Mouse (Mus musculus): ENCODE results near the gene Gpx3. TPM values are rescaled to one million over a fixed set of nuclear protein-coding genes. Genes with fewer than 3 reads are reported as not detected.
A peak's percentile ranks its signal among the peaks of the same experiment; 100 is the strongest.

Gene Gpx3
- polyA plus RNA-seq, 1 experiment from 2014 or later = 89.6 TPM

DNA sequence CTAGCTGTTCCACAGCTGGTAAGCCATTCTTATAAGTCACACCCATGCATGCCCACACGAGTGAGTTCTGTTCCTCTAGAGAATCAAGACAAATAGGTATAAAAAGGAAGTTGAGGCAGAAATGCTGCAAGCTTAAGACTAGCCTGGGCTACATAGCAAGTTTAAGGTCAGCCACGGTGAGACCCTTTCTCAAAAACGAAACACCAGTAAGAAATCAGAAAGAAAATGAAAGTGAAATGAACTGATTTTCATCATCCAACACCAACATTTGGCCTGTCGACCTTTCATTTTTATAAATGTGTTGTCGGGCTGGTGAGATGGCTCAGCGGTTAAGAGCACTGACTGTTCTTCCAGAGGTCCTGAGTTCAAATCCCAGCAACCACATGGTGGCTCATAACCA lies 23.4 kb upstream of the Gpx3 start:
- no peak overlapping the region for H3K9ac ChIP-seq (ENCODE audit: low read depth, low read length)
- 69% methylated on average over 6 of the region's 6 CpGs for WGBS
- ATAC-seq (replicated peaks; ENCODE audit: low FRiP score) (no peak), DNase-seq (ENCODE audit: low spot score) (no peak)
- H3K36me3 ChIP-seq (ENCODE audit: control insufficient read depth, insufficient read depth, low read length) = no peaks in the 10 kb centered on the region
- H3K27ac ChIP-seq (ENCODE audit: low read depth, low read length) = no peak overlapping the region
- peaks cover 14% of the 10 kb centered on the region for H3K4me1 ChIP-seq (replicated peaks; ENCODE audit: control insufficient read depth, insufficient read depth, low read length)
- no peak overlapping the region for H3K4me3 ChIP-seq (ENCODE audit: low read depth, low read length)
- no peak overlapping the region for H3K4me2 ChIP-seq
- H3K27me3 ChIP-seq (replicated peaks; ENCODE audit: control insufficient read depth, insufficient read depth, low read length) = no peaks in the 10 kb centered on the region
- H3K9me3 ChIP-seq (ENCODE audit: control insufficient read depth, low read length) = no peaks in the 10 kb centered on the region

DNA sequence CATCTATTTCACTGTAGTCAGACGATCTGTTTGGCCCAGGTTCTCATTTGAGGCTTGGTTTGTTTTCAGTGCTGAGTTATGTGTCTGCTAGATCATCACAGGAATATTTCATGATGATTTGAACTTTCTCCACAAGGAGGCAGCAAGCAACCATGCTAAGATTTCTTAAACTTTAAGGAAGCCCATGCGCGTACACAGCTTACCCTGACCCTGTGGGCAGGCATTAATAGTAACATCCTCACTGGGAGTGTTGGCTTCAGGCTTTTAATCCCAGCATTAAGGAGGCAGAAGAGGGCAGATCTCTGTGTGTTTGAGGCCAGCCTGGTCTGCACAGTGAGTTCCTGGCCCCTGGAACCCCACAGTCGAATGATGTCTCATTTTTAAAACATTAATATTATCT lies 22.8 kb upstream of the Gpx3 start:
- WGBS = 30% methylated on average over 4 of the region's 4 CpGs
- no peak overlapping the region for H3K9ac ChIP-seq (ENCODE audit: low read depth, low read length)
- DNase-seq (ENCODE audit: low spot score) (no peak), ATAC-seq (replicated peaks; ENCODE audit: low FRiP score) (peak; percentile 53; the same call in 1 of the 2 replicates)
- H3K9me3 ChIP-seq (ENCODE audit: control insufficient read depth, low read length) = no peaks in the 10 kb centered on the region
- peaks cover 14% of the 10 kb centered on the region for H3K4me1 ChIP-seq (replicated peaks; ENCODE audit: control insufficient read depth, insufficient read depth, low read length)
- H3K4me2 ChIP-seq = no peak overlapping the region
- no peak overlapping the region for H3K4me3 ChIP-seq (ENCODE audit: low read depth, low read length)
- H3K36me3 ChIP-seq (ENCODE audit: control insufficient read depth, insufficient read depth, low read length) = no peaks in the 10 kb centered on the region
- H3K27me3 ChIP-seq (replicated peaks; ENCODE audit: control insufficient read depth, insufficient read depth, low read length) = no peaks in the 10 kb centered on the region
- H3K27ac ChIP-seq (ENCODE audit: low read depth, low read length) = no peak overlapping the region

DNA sequence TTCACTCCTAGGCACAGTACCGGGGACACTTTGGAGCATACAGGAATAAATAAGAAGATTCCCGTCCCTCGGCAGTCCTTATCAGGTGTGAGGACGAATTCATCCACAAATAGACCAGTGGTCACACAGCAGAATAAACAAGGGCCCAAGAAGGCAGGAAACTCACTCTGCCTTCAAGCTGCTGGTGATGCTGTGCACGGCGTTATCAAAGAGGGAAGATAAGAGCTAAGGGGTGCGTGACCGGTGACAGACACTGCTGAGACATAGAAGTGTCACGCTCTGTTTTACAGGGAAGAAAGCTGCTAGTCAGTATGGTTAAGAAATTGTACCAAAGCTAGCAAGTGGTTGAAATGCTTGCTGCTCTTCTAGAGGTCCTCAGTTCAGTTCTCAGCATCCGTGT lies 22.3 kb upstream of the Gpx3 start:
- WGBS = 25% methylated on average over 10 of the region's 10 CpGs
- peaks cover 16% of the 10 kb centered on the region for H3K4me1 ChIP-seq (replicated peaks; ENCODE audit: control insufficient read depth, insufficient read depth, low read length)
- no peak overlapping the region for H3K4me3 ChIP-seq (ENCODE audit: low read depth, low read length)
- no peak overlapping the region for H3K27ac ChIP-seq (ENCODE audit: low read depth, low read length)
- no peaks in the 10 kb centered on the region for H3K9me3 ChIP-seq (ENCODE audit: control insufficient read depth, low read length)
- ATAC-seq (replicated peaks; ENCODE audit: low FRiP score) (no peak), DNase-seq (ENCODE audit: low spot score) (no peak)
- no peak overlapping the region for H3K9ac ChIP-seq (ENCODE audit: low read depth, low read length)
- H3K27me3 ChIP-seq (replicated peaks; ENCODE audit: control insufficient read depth, insufficient read depth, low read length) = no peaks in the 10 kb centered on the region
- H3K36me3 ChIP-seq (ENCODE audit: control insufficient read depth, insufficient read depth, low read length) = no peaks in the 10 kb centered on the region
- H3K4me2 ChIP-seq = no peak overlapping the region

DNA sequence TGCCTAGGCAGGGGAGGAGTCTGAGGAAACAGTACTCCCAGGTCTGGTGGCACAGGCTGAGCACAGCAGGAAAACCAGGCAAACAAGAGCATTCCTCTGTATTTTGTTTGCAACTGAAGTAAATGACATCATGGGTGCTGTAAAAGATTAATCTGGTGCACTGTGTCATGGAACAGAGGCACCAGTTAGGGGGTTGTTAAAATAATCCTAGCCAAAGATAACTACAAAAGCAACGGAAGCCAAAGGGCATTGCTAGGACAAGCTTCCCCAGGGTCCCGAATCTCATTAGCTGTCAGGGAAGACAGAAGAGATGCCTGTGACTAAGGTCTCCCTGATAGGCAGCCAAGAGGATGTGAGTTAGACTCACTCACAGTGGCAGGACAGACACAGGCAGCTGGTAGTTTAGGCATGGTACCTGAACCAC lies 21.2 kb upstream of the Gpx3 start:
- Histone ChIP-seq H3K9me3 (ENCODE audit: control insufficient read depth, low read length) (no peaks in the 10 kb centered on the region), H3K27me3 (replicated peaks; ENCODE audit: control insufficient read depth, insufficient read depth, low read length) (no peaks in the 10 kb centered on the region), H3K27ac (ENCODE audit: low read depth, low read length) (no peak overlapping the region), H3K4me3 (ENCODE audit: low read depth, low read length) (no peak overlapping the region), H3K36me3 (ENCODE audit: control insufficient read depth, insufficient read depth, low read length) (no peaks in the 10 kb centered on the region), H3K4me2 (no peak overlapping the region), H3K4me1 (replicated peaks; ENCODE audit: control insufficient read depth, insufficient read depth, low read length) (peaks cover 19% of the 10 kb centered on the region), H3K9ac (ENCODE audit: low read depth, low read length) (no peak overlapping the region)
- ATAC-seq (replicated peaks; ENCODE audit: low FRiP score) = no peak
- WGBS = 33% methylated on average over 2 of the region's 2 CpGs
- no peak for DNase-seq (ENCODE audit: low spot score)

DNA sequence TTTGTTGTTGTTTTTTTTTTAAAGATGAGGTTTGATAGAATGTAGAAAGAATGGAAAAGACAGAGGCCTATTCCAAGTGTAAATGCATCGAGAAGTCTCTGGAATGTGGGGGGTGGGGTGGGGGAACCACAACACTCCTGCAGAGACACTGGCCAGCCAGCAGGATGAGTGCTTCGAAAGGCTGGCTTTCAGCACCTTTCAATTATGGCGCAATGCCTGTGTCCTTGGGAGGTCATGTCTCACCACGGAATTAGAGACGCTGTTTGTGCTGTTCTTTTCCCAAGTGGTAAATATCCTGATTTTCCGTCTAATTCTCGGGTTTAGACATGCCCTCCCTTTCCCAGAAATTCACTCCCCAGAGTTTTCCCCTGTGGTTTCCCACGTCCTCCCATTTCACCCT lies 19.6 kb upstream of the Gpx3 start:
- H3K27me3 ChIP-seq (replicated peaks; ENCODE audit: control insufficient read depth, insufficient read depth, low read length) = no peaks in the 10 kb centered on the region
- H3K9me3 ChIP-seq (ENCODE audit: control insufficient read depth, low read length) = no peaks in the 10 kb centered on the region
- H3K27ac ChIP-seq (ENCODE audit: low read depth, low read length) = no peak overlapping the region; the same call in 1 of the 2 replicates
- ATAC-seq (replicated peaks; ENCODE audit: low FRiP score) (no peak), DNase-seq (ENCODE audit: low spot score) (no peak)
- peaks cover 19% of the 10 kb centered on the region for H3K4me1 ChIP-seq (replicated peaks; ENCODE audit: control insufficient read depth, insufficient read depth, low read length)
- no peaks in the 10 kb centered on the region for H3K36me3 ChIP-seq (ENCODE audit: control insufficient read depth, insufficient read depth, low read length)
- no peak overlapping the region for H3K4me2 ChIP-seq
- 57% methylated on average over 8 of the region's 8 CpGs for WGBS
- no peak overlapping the region for H3K9ac ChIP-seq (ENCODE audit: low read depth, low read length)
- no peak overlapping the region for H3K4me3 ChIP-seq (ENCODE audit: low read depth, low read length)

DNA sequence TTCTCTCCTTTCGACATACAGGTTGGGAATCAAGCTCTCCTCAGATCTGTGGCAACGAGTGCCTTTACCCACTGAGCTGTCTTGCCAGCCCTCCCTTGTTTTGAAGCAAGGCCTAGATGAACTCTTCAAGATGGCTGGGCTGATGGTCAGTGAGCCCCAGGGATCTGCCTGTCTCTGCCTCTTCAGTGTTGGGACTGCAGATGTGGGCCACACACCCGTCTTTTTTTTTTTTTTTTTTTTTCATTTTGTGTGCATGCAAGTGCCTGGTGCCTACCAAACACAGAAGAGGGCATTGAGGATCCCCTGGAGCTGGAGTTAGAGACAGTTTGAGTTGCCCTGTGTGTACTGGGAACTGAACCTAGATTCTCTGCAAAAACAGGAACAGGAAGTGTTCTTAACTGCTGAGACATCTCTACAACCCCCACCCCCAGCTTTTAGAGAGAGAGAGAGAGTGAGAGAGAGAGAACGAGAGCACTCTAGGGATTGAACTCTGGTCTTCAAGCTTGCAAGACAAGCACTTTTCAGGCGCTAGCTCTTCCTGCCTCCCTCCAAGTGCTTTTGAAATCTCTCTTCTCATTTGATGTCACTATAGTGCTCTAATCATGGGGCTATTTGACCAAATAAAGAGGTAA lies 17.9 kb upstream of the Gpx3 start:
- Histone ChIP-seq H3K4me1 (replicated peaks; ENCODE audit: control insufficient read depth, insufficient read depth, low read length) (peaks cover 19% of the 10 kb centered on the region), H3K9me3 (ENCODE audit: control insufficient read depth, low read length) (no peaks in the 10 kb centered on the region), H3K27ac (ENCODE audit: low read depth, low read length) (peak overlapping the region; percentile 54; the same call in 1 of the 2 replicates)

DNA sequence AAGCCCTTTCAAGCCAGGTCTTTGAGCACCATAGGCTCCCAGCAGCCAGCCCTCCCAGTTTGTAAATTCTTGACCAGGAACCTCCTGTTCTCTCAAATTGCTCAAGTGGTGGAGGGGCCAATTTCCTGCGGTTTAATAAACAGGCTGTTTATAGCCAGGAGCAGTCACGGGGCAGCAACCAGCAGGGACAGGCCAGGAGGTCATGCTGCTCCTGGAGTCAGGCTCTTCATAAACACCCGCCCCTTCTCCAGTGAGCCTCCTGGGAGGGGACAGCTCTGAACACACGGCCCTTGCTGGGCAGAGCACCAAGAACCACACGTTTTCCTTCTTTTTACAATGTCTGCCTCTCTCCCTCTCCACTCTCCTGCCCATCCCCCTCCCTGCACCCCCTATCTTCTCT lies 17.3 kb upstream of the Gpx3 start:
- WGBS = 22% methylated on average over 5 of the region's 5 CpGs
- Histone ChIP-seq H3K36me3 (ENCODE audit: control insufficient read depth, insufficient read depth, low read length) (no peaks in the 10 kb centered on the region), H3K27me3 (replicated peaks; ENCODE audit: control insufficient read depth, insufficient read depth, low read length) (no peaks in the 10 kb centered on the region), H3K9me3 (ENCODE audit: control insufficient read depth, low read length) (no peaks in the 10 kb centered on the region), H3K4me2 (no peak overlapping the region), H3K4me1 (replicated peaks; ENCODE audit: control insufficient read depth, insufficient read depth, low read length) (peaks cover 14% of the 10 kb centered on the region), H3K4me3 (ENCODE audit: low read depth, low read length) (no peak overlapping the region), H3K27ac (ENCODE audit: low read depth, low read length) (peak overlapping the region; percentile 54; the same call in 1 of the 2 replicates), H3K9ac (ENCODE audit: low read depth, low read length) (no peak overlapping the region)
- 0 out of 2 replicates have a peak, but pooled peaks have one; percentile 26 for ATAC-seq (replicated peaks; ENCODE audit: low FRiP score)
- DNase-seq (ENCODE audit: low spot score) = no peak

More for the DNA sequence above, 17.9 kb upstream of the Gpx3 start:
- Histone ChIP-seq H3K9ac (ENCODE audit: low read depth, low read length) (no peak overlapping the region), H3K27me3 (replicated peaks; ENCODE audit: control insufficient read depth, insufficient read depth, low read length) (no peaks in the 10 kb centered on the region), H3K36me3 (ENCODE audit: control insufficient read depth, insufficient read depth, low read length) (no peaks in the 10 kb centered on the region), H3K4me3 (ENCODE audit: low read depth, low read length) (no peak overlapping the region), H3K4me2 (no peak overlapping the region)
- ATAC-seq (replicated peaks; ENCODE audit: low FRiP score) (no peak), DNase-seq (ENCODE audit: low spot score) (no peak)
- WGBS = 60% methylated on average over 5 of the region's 5 CpGs

DNA sequence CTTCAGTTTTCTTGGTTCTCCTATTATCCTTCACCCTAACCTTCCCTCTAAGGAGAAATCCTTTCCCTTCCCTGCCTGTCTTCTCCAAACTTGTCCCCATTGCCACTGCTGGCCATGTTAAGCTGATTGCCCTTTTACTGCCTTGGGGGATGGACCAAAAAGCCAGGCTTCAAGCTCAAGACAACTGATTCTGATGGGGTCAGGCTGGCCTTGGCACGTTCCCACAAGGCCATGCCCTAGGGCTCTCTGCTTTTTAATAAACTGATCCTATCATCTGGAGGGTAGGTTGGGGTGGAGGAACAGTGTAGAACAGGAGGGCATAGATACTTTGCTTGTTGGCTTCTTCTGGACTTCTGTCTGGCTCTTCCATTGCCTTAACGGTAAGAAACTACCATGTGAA lies 16.8 kb upstream of the Gpx3 start:
- Histone ChIP-seq H3K27me3 (replicated peaks; ENCODE audit: control insufficient read depth, insufficient read depth, low read length) (no peaks in the 10 kb centered on the region), H3K9me3 (ENCODE audit: control insufficient read depth, low read length) (no peaks in the 10 kb centered on the region), H3K4me1 (replicated peaks; ENCODE audit: control insufficient read depth, insufficient read depth, low read length) (peaks cover 12% of the 10 kb centered on the region), H3K36me3 (ENCODE audit: control insufficient read depth, insufficient read depth, low read length) (no peaks in the 10 kb centered on the region), H3K27ac (ENCODE audit: low read depth, low read length) (0 out of 2 replicates have a peak overlapping the region, but pooled peaks have one; percentile 22), H3K4me3 (ENCODE audit: low read depth, low read length) (no peak overlapping the region), H3K4me2 (no peak overlapping the region), H3K9ac (ENCODE audit: low read depth, low read length) (no peak overlapping the region)
- DNase-seq (ENCODE audit: low spot score) (no peak), ATAC-seq (replicated peaks; ENCODE audit: low FRiP score) (no peak)
- 93% methylated on average over 2 of the region's 2 CpGs for WGBS

DNA sequence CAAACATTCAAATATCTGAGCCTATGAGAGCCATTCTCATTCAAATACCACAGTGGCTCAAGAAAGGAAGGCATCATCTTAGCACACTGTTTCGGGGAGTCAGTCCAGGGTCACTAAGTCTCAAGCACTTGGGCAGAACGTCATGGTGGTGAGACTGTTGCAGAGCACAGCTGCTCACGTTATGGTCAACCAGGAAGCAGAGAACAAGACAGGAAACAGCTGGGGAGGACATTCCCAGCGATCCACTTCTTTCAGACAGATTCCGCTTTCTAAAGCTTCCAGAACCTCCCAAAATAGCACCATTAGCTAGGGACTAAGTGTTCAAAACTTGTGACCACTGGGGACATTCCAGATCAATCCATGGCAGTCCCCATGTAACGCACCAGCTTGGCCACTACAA lies 14.3 kb upstream of the Gpx3 start:
- no peak overlapping the region for H3K27ac ChIP-seq (ENCODE audit: low read depth, low read length)
- H3K27me3 ChIP-seq (replicated peaks; ENCODE audit: control insufficient read depth, insufficient read depth, low read length) = no peaks in the 10 kb centered on the region
- no peak overlapping the region for H3K4me2 ChIP-seq
- H3K4me1 ChIP-seq (replicated peaks; ENCODE audit: control insufficient read depth, insufficient read depth, low read length) = peaks cover 5% of the 10 kb centered on the region; the same call in 1 of the 2 replicates
- no peak overlapping the region for H3K9ac ChIP-seq (ENCODE audit: low read depth, low read length)
- 60% methylated on average over 6 of the region's 6 CpGs for WGBS
- DNase-seq (ENCODE audit: low spot score) (no peak), ATAC-seq (replicated peaks; ENCODE audit: low FRiP score) (no peak)
- H3K4me3 ChIP-seq (ENCODE audit: low read depth, low read length) = no peak overlapping the region
- H3K9me3 ChIP-seq (ENCODE audit: control insufficient read depth, low read length) = no peaks in the 10 kb centered on the region
- no peaks in the 10 kb centered on the region for H3K36me3 ChIP-seq (ENCODE audit: control insufficient read depth, insufficient read depth, low read length)

All from liver, embryonic 11.5 days (tissue).